Mouse (Mus musculus) embryonic fibroblast, embryonic 13.5 days (primary cell): ENCODE results near the gene Zfp536. TPM values are rescaled to one million over a fixed set of nuclear protein-coding genes. Genes with fewer than 3 reads are reported as not detected.
"Not testable (repeated sequence)": the region's sequence is repeated elsewhere in the genome, so short reads cannot be mapped to it uniquely, and the experiment has no call there.

ENCODE experiments used
- H3K27ac ChIP-seq: 2 replicates; pipeline ENCODE4 v1.5.1; 2012; ENCODE audit warnings: low read length, control low read depth, inconsistent platforms; ENCODE audit not compliant: insufficient read depth
- H3K4me1 ChIP-seq: 2 replicates; pipeline ENCODE4 v1.6.1; 2011; ENCODE audit warnings: low read length; ENCODE audit not compliant: control insufficient read depth, insufficient read depth
- H3K4me3 ChIP-seq: 2 replicates; pipeline ENCODE4 v1.5.1; 2011; ENCODE audit warnings: mild to moderate bottlenecking, control low read depth, low read length; ENCODE audit not compliant: insufficient read depth
- CTCF ChIP-seq: IDR thresholded peaks from 2 replicates; pipeline ENCODE4 v1.5.1; 2011; ENCODE audit warnings: mild to moderate bottlenecking, control low read depth, low read length, moderate library complexity, borderline replicate concordance; ENCODE audit not compliant: insufficient read depth
- POLR2A ChIP-seq: IDR thresholded peaks from 2 replicates; pipeline ENCODE4 v1.6.1; 2011; ENCODE audit warnings: low read depth, mild to moderate bottlenecking, control low read depth, low read length, moderate library complexity
- polyA plus RNA-seq: library from polyadenylated mRNA; stranded (reverse); fragments of >200 nt; gene quantifications from 2 replicates; pipeline ENCODE4 v1.2.4, GENCODE M21; 2011; ENCODE audit warnings: low read depth; ENCODE audit not compliant: missing spikeins, insufficient read length

Gene Zfp536
- polyA plus RNA-seq, 1 experiment = 1.4 TPM

GRCm38 (mm10) chr7:37733996-37734395 lies 39.4 kb downstream of the Zfp536 start:
- H3K4me1 ChIP-seq = no peaks in the 10 kb centered on the region
- no peak overlapping the region for H3K27ac ChIP-seq
- no peak for TF ChIP-seq CTCF
- TF ChIP-seq POLR2A = no peak
- H3K4me3 ChIP-seq = no peak overlapping the region

GRCm38 (mm10) chr7:37732741-37733140 lies 40.7 kb downstream of the Zfp536 start:
- TF ChIP-seq POLR2A (no peak), CTCF (no peak)
- H3K4me1 ChIP-seq = no peaks in the 10 kb centered on the region
- H3K4me3 ChIP-seq = no peak overlapping the region
- H3K27ac ChIP-seq = no peak overlapping the region

- H3K4me1 ChIP-seq = no peaks in the 10 kb centered on the region
- no peak overlapping the region for H3K27ac ChIP-seq
- no peak for TF ChIP-seq CTCF
- no peak for TF ChIP-seq POLR2A
- no peak overlapping the region for H3K4me3 ChIP-seq
Measured at GRCm38 (mm10) chr7:37727746-37728145, 45.7 kb downstream of the Zfp536 start.

- Histone ChIP-seq H3K4me1 (no peaks in the 10 kb centered on the region), H3K27ac (no peak overlapping the region), H3K4me3 (no peak overlapping the region)
- TF ChIP-seq POLR2A (no peak), CTCF (no peak)
Measured at GRCm38 (mm10) chr7:37724002-37724790, 49.2 kb downstream of the Zfp536 start.

- Histone ChIP-seq H3K4me1 (no peaks in the 10 kb centered on the region), H3K27ac (no peak overlapping the region), H3K4me3 (no peak overlapping the region)
- TF ChIP-seq POLR2A (no peak), CTCF (no peak)
Measured at GRCm38 (mm10) chr7:37723191-37723592, 50.2 kb downstream of the Zfp536 start.

- H3K27ac ChIP-seq = no peak overlapping the region
- TF ChIP-seq POLR2A (no peak), CTCF (no peak)
- no peak overlapping the region for H3K4me3 ChIP-seq
- no peaks in the 10 kb centered on the region for H3K4me1 ChIP-seq
Measured at GRCm38 (mm10) chr7:37721676-37722075, 51.8 kb downstream of the Zfp536 start.

GRCm38 (mm10) chr7:37718671-37719402 lies 54.6 kb downstream of the Zfp536 start:
- no peak overlapping the region for H3K27ac ChIP-seq
- TF ChIP-seq CTCF (no peak), POLR2A (no peak)
- H3K4me1 ChIP-seq = no peaks in the 10 kb centered on the region
- no peak overlapping the region for H3K4me3 ChIP-seq

- TF ChIP-seq POLR2A = no peak
- TF ChIP-seq CTCF = no peak
- Histone ChIP-seq H3K4me3 (no peak overlapping the region), H3K27ac (no peak overlapping the region), H3K4me1 (no peaks in the 10 kb centered on the region)
Measured at GRCm38 (mm10) chr7:37717071-37717470, 56.4 kb downstream of the Zfp536 start.

- H3K27ac ChIP-seq = no peak overlapping the region
- no peak overlapping the region for H3K4me3 ChIP-seq
- no peaks in the 10 kb centered on the region for H3K4me1 ChIP-seq
- TF ChIP-seq CTCF = no peak
- no peak for TF ChIP-seq POLR2A
Measured at GRCm38 (mm10) chr7:37716626-37717025, 56.8 kb downstream of the Zfp536 start.

- no peak overlapping the region for H3K4me3 ChIP-seq
- no peaks in the 10 kb centered on the region for H3K4me1 ChIP-seq
- TF ChIP-seq POLR2A = no peak
- no peak overlapping the region for H3K27ac ChIP-seq
Measured at GRCm38 (mm10) chr7:37704464-37704863, 69.0 kb downstream of the Zfp536 start.

GRCm38 (mm10) chr7:37697378-37697777 lies 76.1 kb downstream of the Zfp536 start:
- not testable (repeated sequence) for H3K4me3 ChIP-seq, H3K27ac ChIP-seq, H3K4me1 ChIP-seq
